Mouse (Mus musculus) granulocyte monocyte progenitor cell, adult 5-6 weeks (primary cell): ENCODE measurements around the gene Dlx5. TPM values are rescaled to one million over a fixed set of nuclear protein-coding genes. Genes with fewer than 3 reads are reported as not detected.

Source experiments
- total RNA-seq, 2 experiments: library from RNA; stranded (forward) in 1 of 2; stranded (reverse) in 1 of 2; fragments of 200-712, 200-1000 nt in 1 of 2; fragments of >200 nt in 1 of 2; fragmentation: Nextera tagmentation in 1 of 2; gene quantifications; 2 replicates each; pipeline ENCODE4 v1.2.3; 2014 to 2017

Gene Dlx5
- total RNA-seq, 2 experiments from 2014 or later, result not detected

Other genes starting within 250 kb of the Dlx5 start
- not detected in 2 replicates for gene Dlx6, start 18.8 kb downstream of the Dlx5 start, total RNA-seq (2014; fragmentation: Nextera tagmentation)
- not detected in 2 replicates for gene Dlx6, start 18.8 kb downstream of the Dlx5 start, total RNA-seq (2017)
- 4.3 and 4.5 TPM in 2 replicates for gene Sdhaf3, start 73.9 kb upstream of the Dlx5 start, total RNA-seq (2014; fragmentation: Nextera tagmentation)
- 3.5 and 4.5 TPM in 2 replicates for gene Sdhaf3, start 73.9 kb upstream of the Dlx5 start, total RNA-seq (2017)